Mouse (Mus musculus) G1E (cell line): ENCODE results near the gene Irak4. TPM values are rescaled to one million over a fixed set of nuclear protein-coding genes. Genes with fewer than 3 reads are reported as not detected.

Experiments used
- ATAC-seq: 2 replicates; pipeline ENCODE4 v1.8.0; 2016; ENCODE audit warnings: mild to moderate bottlenecking; ENCODE audit not compliant: insufficient number of reproducible peaks, poor library complexity, low FRiP score, severe bottlenecking; ENCODE audit errors: extremely low read depth
- DNase-seq: peaks from one replicate; pipeline ENCODE4 v3.0.0; 2012; ENCODE audit warnings: low spot score
- H3K27me3 ChIP-seq: 2 replicates; pipeline ENCODE4 v1.6.1; 2012; ENCODE audit warnings: mild to moderate bottlenecking, low read length, inconsistent platforms; ENCODE audit not compliant: insufficient read depth
- H3K36me3 ChIP-seq: replicated peaks from 2 replicates; pipeline ENCODE3; 2012; ENCODE audit warnings: mild to moderate bottlenecking, inconsistent platforms
- H3K4me1 ChIP-seq: 2 replicates; pipeline ENCODE4 v1.6.1; 2012; ENCODE audit warnings: low read depth, low read length, inconsistent platforms, mixed read lengths; ENCODE audit not compliant: insufficient read depth
- H3K4me3 ChIP-seq: 2 replicates; pipeline ENCODE4 v1.5.1; 2012; ENCODE audit warnings: low read depth, mild to moderate bottlenecking, inconsistent platforms, low read length, moderate library complexity, mixed read lengths
- H3K9me3 ChIP-seq: replicated peaks from 2 replicates; pipeline ENCODE4 v1.6.1; 2012; ENCODE audit warnings: inconsistent platforms
- CTCF ChIP-seq: IDR thresholded peaks from 2 replicates; pipeline ENCODE4 v1.5.1; 2012; ENCODE audit warnings: low read depth, low read length, inconsistent platforms, mixed read lengths
- GATA1 ChIP-seq: IDR thresholded peaks from 2 replicates; pipeline ENCODE4 v1.6.1; 2012; ENCODE audit warnings: borderline replicate concordance, low read length, inconsistent platforms, mixed read lengths
- GATA2 ChIP-seq: IDR thresholded peaks from 2 replicates; pipeline ENCODE4 v1.6.1; 2012; ENCODE audit warnings: low read depth, low read length, inconsistent platforms, borderline replicate concordance
- POLR2AphosphoS5 ChIP-seq: IDR thresholded peaks from 2 replicates; pipeline ENCODE4 v1.6.1; 2012; ENCODE audit warnings: low read depth, low read length, inconsistent platforms; ENCODE audit not compliant: insufficient replicate concordance
- TAL1 ChIP-seq: conservative IDR thresholded peaks from 2 replicates; pipeline ENCODE4 v1.6.1; 2012; ENCODE audit warnings: low read depth, low read length, inconsistent platforms, mixed read lengths
- polyA plus RNA-seq: library from polyadenylated mRNA; stranded (reverse); fragments of >175 nt; gene quantifications from 2 replicates; pipeline ENCODE4 v1.2.3, GENCODE M21; 2012
- total RNA-seq, 2 experiments: library from RNA; stranded (forward) in 1 of 2; stranded (reverse) in 1 of 2; fragments of 200-1000 nt in 1 of 2; fragments of >200 nt in 1 of 2; fragmentation: Nextera tagmentation in 1 of 2; gene quantifications; 2 replicates each; pipeline ENCODE4 v1.2.3; 2014 to 2017

The Irak4 gene
- total and polyA plus RNA-seq, 3 experiments, result 7.9 to 15.0 (median 10.4) TPM

DNA sequence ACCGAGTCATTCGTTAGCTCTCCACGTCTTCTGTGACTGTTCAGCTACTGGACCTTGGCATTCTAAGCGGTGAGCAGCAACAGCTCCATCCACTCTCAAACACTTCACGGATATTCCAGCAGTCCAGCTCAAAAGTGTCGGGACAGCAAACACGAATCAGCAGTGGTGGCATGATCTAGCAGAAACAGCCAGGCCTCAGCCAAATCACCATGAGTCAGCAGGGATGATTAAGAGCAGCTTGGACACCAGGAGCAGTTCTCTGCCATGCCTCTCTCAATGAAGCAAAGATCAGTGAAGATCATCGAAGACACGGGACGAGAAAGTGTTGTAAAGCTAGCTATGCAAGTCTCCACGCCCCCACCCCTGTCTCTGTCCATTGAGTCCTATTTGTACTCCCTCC is 72.6 kb downstream of the Irak4 start:
- ATAC-seq (no peak), DNase-seq (no peak)
- no peaks in the 10 kb centered on the region for H3K36me3 ChIP-seq
- TF ChIP-seq GATA2, result no peak
- TF ChIP-seq GATA1, result no peak
- TF ChIP-seq TAL1, result no peak
- no peak for TF ChIP-seq POLR2AphosphoS5
- TF ChIP-seq CTCF, result no peak
- no peak overlapping the region for H3K4me3 ChIP-seq
- H3K9me3 ChIP-seq, result no peaks in the 10 kb centered on the region
- no peaks in the 10 kb centered on the region for H3K4me1 ChIP-seq
- H3K27me3 ChIP-seq, result no peaks in the 10 kb centered on the region

DNA sequence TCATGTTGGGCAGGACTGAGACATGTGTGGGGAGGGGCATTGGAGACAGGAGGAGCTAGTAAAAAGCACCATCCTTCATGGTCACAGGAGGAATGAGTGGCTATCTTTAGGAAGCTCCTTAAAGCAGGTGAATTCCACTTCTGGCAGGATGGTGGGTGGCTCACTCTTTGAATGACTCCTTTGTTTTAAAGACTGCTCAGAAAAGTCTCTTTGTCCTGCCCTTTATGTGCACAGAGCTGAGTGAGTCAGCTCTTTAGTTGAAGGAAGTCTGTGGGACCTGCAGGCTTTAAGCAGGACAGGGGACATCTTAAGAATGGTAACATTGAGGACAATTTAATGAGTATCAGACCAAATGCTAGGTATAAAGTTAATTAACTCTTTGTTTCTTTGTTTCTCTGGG is 77.5 kb downstream of the Irak4 start:
- Histone ChIP-seq H3K27me3 (no peaks in the 10 kb centered on the region), H3K9me3 (no peaks in the 10 kb centered on the region), H3K4me1 (no peaks in the 10 kb centered on the region), H3K36me3 (no peaks in the 10 kb centered on the region), H3K4me3 (no peak overlapping the region)
- DNase-seq (no peak), ATAC-seq (no peak)
- TF ChIP-seq GATA1 (no peak), POLR2AphosphoS5 (no peak), CTCF (no peak), GATA2 (no peak), TAL1 (no peak)

DNA sequence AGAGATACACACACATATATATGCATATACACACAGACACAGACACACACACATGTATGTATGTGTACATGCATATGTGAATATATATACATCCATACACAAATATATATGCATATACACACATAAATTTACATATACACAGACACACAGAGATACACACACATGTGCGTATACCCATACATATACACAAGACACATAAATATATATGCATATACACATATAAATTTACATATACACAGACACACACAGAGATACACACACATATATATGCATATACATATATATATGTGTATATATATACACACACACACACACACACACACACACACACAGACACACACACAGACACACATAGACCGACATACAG is 85.0 kb downstream of the Irak4 start:
- Histone ChIP-seq H3K36me3 (no peaks in the 10 kb centered on the region), H3K4me1 (no peaks in the 10 kb centered on the region), H3K9me3 (peaks cover 27% of the 10 kb centered on the region), H3K27me3 (no peaks in the 10 kb centered on the region), H3K4me3 (no peak overlapping the region)
- TF ChIP-seq TAL1 (no peak), GATA2 (no peak), CTCF (no peak), POLR2AphosphoS5 (no peak), GATA1 (no peak)
- ATAC-seq, result no peak
- DNase-seq, result no peak

DNA sequence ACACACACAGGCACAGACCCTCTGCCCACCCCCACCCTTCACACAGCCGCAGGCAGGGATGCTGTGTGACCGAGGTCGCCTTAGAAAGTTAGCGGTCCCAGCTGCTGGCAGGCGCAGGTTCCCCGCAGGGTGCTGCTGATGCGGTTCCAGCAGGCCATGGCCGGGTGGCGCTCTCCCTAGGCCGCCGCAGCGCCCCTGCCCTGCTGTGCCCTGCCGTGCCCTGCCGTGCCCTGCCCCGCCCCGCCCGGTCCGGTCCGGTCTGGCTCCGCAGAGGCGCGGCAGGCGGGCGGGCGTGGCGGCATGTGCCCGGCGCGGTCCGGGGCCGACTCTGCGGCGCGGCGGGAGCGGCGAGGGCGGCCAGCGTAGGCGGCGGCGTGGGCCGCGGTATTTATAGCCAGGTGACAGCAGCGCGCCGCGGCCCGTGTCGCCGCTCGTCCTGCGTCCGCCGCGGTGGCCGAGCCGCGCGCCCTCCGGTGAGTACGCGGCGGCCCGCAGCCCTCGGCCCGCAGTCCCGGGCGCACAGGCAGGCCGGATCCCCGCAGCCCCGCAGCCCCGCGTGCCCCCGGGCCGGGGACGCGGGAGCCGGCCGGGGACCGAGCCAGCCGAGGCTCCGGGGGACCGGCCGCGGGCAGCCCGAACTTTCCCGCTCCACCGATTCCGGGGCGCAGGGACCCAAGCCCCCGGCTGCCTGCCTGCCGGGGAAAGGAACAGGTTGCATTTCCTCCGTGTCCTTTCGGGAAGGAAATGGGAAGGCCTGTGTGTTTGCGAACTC is 85.6 kb downstream of the Irak4 start, which contains the start of gene Tmem117:
TSS of gene Tmem117 (plus strand) at position 403 of the 772 bp plus-strand sequence.
- peaks cover 29% of the 10 kb centered on the region for H3K9me3 ChIP-seq
- H3K4me1 ChIP-seq, result no peaks in the 10 kb centered on the region
- no peak within 1 kb of the TSS for H3K4me3 ChIP-seq
- TF ChIP-seq TAL1, result no peak
- TF ChIP-seq GATA1, result no peak
- no peak for TF ChIP-seq GATA2
- no peak for TF ChIP-seq CTCF
- TF ChIP-seq POLR2AphosphoS5, result no peak
- no peaks in the 10 kb centered on the region for H3K27me3 ChIP-seq
- no peak for ATAC-seq
- DNase-seq, result no peak
- no peaks in the 10 kb centered on the region for H3K36me3 ChIP-seq

DNA sequence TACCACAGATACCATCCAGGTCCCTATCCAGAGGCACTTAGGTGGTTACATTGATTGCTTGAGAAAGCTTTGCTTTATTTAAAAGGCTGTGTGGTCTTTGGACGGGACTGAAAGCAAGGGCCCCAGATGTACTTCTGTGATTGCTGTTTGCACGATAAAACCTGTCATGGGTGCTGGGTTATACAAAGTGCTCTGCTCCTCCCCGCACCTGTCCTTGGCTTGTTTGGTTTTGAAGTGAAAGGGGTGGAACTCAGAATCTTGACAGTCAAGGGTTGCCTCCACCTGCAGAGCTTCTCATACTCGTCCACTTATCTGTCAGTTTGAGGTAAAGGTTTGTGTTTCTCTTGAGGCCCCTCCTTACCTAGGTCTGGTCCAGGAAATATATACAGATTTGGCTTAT is 87.1 kb downstream of the Irak4 start:
- no peaks in the 10 kb centered on the region for H3K4me1 ChIP-seq
- ATAC-seq (no peak), DNase-seq (no peak)
- no peaks in the 10 kb centered on the region for H3K27me3 ChIP-seq
- TF ChIP-seq CTCF (no peak), POLR2AphosphoS5 (no peak), TAL1 (no peak), GATA2 (no peak), GATA1 (no peak)
- no peak overlapping the region for H3K4me3 ChIP-seq
- H3K9me3 ChIP-seq, result peaks cover 31% of the 10 kb centered on the region
- H3K36me3 ChIP-seq, result no peaks in the 10 kb centered on the region

Other genes starting within 250 kb of the Irak4 start
- gene Adamts20, start 78.2 kb upstream of the Irak4 start, total RNA-seq (2014; fragmentation: Nextera tagmentation), result not detected in 2 replicates
- gene Adamts20, start 78.2 kb upstream of the Irak4 start, total RNA-seq (2017), result 0.05 and 0.17 TPM in 2 replicates
- not detected in 2 replicates for gene Adamts20, start 78.2 kb upstream of the Irak4 start, polyA plus RNA-seq
- 19.2 and 20.0 TPM in 2 replicates for gene Pus7l, start 96 bp upstream of the Irak4 start, total RNA-seq (2014; fragmentation: Nextera tagmentation)
- gene Pus7l, start 96 bp upstream of the Irak4 start, total RNA-seq (2017), result 11.6 and 11.7 TPM in 2 replicates
- gene Pus7l, start 96 bp upstream of the Irak4 start, polyA plus RNA-seq, result 4.9 and 5.6 TPM in 2 replicates
- 45.6 and 47.5 TPM in 2 replicates for gene Twf1, start 46.2 kb downstream of the Irak4 start, total RNA-seq (2014; fragmentation: Nextera tagmentation)
- 25.4 and 28.9 TPM in 2 replicates for gene Twf1, start 46.2 kb downstream of the Irak4 start, total RNA-seq (2017)
- gene Twf1, start 46.2 kb downstream of the Irak4 start, polyA plus RNA-seq, result 3.9 and 6.6 TPM in 2 replicates
- not detected in 2 replicates for gene Tmem117, start 85.6 kb downstream of the Irak4 start, total RNA-seq (2014; fragmentation: Nextera tagmentation)
- gene Tmem117, start 85.6 kb downstream of the Irak4 start, total RNA-seq (2017), result 0.16 and 0.29 TPM in 2 replicates
- not detected in 2 replicates for gene Tmem117, start 85.6 kb downstream of the Irak4 start, polyA plus RNA-seq